Mouse (Mus musculus) forebrain, embryonic 14.5 days (tissue): Measurements from ENCODE around the gene Pigb. TPM values are rescaled to one million over a fixed set of nuclear protein-coding genes. Genes with fewer than 3 reads are reported as not detected.

Source experiments
- ATAC-seq: fragments of 200-750 bp; cut with Nextera tagmentation; 2 replicates; pipeline ENCODE4 v1.8.0; 2017; ENCODE audit warnings: mild to moderate bottlenecking, moderate library complexity
- DNase-seq: peaks from one replicate; pipeline ENCODE4 v3.0.0-alpha.2; 2015; ENCODE audit warnings: low spot score
- H3K27ac ChIP-seq: fragments of 300-500 bp; sonication (generic); 2 replicates; pipeline ENCODE4 v1.5.1; 2014; ENCODE audit warnings: low read depth, mild to moderate bottlenecking, control low read depth, low read length, moderate library complexity
- H3K27me3 ChIP-seq: fragments of 300-500 bp; sonication (generic); replicated peaks from 2 replicates; pipeline ENCODE4 v1.6.1; 2014; ENCODE audit warnings: low read length, control low read depth, mixed read lengths; ENCODE audit not compliant: control insufficient read depth, insufficient read depth
- H3K36me3 ChIP-seq: fragments of 300-500 bp; sonication (generic); 2 replicates; pipeline ENCODE4 v1.6.1; 2014; ENCODE audit warnings: low read length, control low read depth; ENCODE audit not compliant: control insufficient read depth, insufficient read depth
- H3K4me1 ChIP-seq: fragments of 300-500 bp; sonication (generic); 2 replicates; pipeline ENCODE4 v1.6.1; 2014; ENCODE audit warnings: antibody characterized with exemption, low read length, control low read depth; ENCODE audit not compliant: control insufficient read depth, insufficient read depth
- H3K4me2 ChIP-seq: fragments of 300-500 bp; sonication (generic); 2 replicates; pipeline ENCODE4 v1.6.1; 2014; ENCODE audit warnings: mild to moderate bottlenecking, control low read depth, low read length
- H3K4me3 ChIP-seq: fragments of 300-500 bp; sonication (generic); 2 replicates; pipeline ENCODE4 v1.5.1; 2014; ENCODE audit warnings: low read depth, low read length, control low read depth
- H3K9ac ChIP-seq: fragments of 300-500 bp; sonication (generic); 2 replicates; pipeline ENCODE4 v1.6.1; 2014; ENCODE audit warnings: mild to moderate bottlenecking, low read length, control low read depth, moderate library complexity
- H3K9me3 ChIP-seq: fragments of 300-500 bp; sonication (generic); replicated peaks from 2 replicates; pipeline ENCODE4 v1.6.1; 2016; ENCODE audit warnings: low read length, control low read depth, mixed read lengths; ENCODE audit not compliant: control insufficient read depth
- WGBS: fragments of 180-500 bp; shearing (Covaris S2); extraction: QIAGEN DNeasy Blood & Tissue Kit; methylation state at CpG from one replicate; pipeline ENCODE4 v1.1.7; 2014; 5-methylcytosine and 5-hydroxymethylcytosine counted together
- polyA plus RNA-seq: library from polyadenylated mRNA; unstranded; fragments of >200 nt; fragmentation: Nextera tagmentation; extraction: Ambion mirVana; gene quantifications from 2 replicates; pipeline ENCODE4 v1.2.1, GENCODE M21; 2014

Gene Pigb
- polyA plus RNA-seq, 1 experiment from 2014 or later = 11.1 TPM

GRCm38 (mm10) chr9:73033406-73033805 is 6.8 kb downstream of the Pigb start:
- Histone ChIP-seq H3K36me3 (peaks cover 44% of the 10 kb centered on the region), H3K27me3 (no peaks in the 10 kb centered on the region), H3K9me3 (no peaks in the 10 kb centered on the region), H3K9ac (no peak overlapping the region), H3K4me1 (no peaks in the 10 kb centered on the region), H3K27ac (no peak overlapping the region), H3K4me2 (no peak overlapping the region), H3K4me3 (no peak overlapping the region)
- 94% methylated on average over 1 of the region's 1 CpGs for WGBS
- DNase-seq (no peak), ATAC-seq (no peak)

DNA sequence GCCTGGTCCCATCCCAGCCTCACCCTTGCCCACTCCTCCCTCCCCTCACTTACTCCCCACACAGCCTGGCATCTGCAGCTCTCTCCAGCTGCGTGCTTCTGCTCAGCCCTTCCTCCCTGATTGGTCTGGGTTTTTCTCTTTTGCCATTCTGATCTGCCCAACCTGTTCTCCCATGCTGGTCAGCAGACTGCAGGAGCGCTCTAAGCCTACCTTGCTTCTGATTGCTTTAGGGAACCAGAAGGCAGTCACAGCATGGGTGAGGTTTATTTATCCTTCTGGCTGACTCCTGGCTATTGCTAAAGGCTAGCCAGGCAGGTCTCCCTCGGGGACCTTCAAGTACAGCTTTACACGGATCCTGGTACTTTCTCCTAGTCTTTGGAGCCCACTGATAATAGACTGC is 8.8 kb downstream of the Pigb start:
- DNase-seq (no peak), ATAC-seq (no peak)
- 84% methylated on average over 4 of the region's 4 CpGs for WGBS
- Histone ChIP-seq H3K9ac (no peak overlapping the region), H3K36me3 (peaks cover 45% of the 10 kb centered on the region), H3K27me3 (no peaks in the 10 kb centered on the region), H3K4me2 (no peak overlapping the region), H3K4me3 (no peak overlapping the region), H3K27ac (no peak overlapping the region), H3K9me3 (no peaks in the 10 kb centered on the region), H3K4me1 (no peaks in the 10 kb centered on the region)

GRCm38 (mm10) chr9:73030443-73030842 is 9.7 kb downstream of the Pigb start:
- Histone ChIP-seq H3K4me2 (no peak overlapping the region), H3K9me3 (no peaks in the 10 kb centered on the region), H3K9ac (no peak overlapping the region), H3K4me1 (no peaks in the 10 kb centered on the region), H3K27me3 (no peaks in the 10 kb centered on the region), H3K27ac (no peak overlapping the region), H3K36me3 (peaks cover 45% of the 10 kb centered on the region), H3K4me3 (no peak overlapping the region)
- DNase-seq (no peak), ATAC-seq (no peak)
- 92% methylated on average over 1 of the region's 1 CpGs for WGBS

- 22% methylated on average over 17 of the region's 17 CpGs for WGBS
- Histone ChIP-seq H3K9me3 (no peaks in the 10 kb centered on the region), H3K9ac (no peak overlapping the region), H3K36me3 (peaks cover 24% of the 10 kb centered on the region; the same call in 1 of the 2 replicates), H3K4me2 (peak overlapping the region; percentile 16; the same call in 1 of the 2 replicates), H3K4me1 (no peaks in the 10 kb centered on the region), H3K27ac (peak overlapping the region; percentile 65), H3K27me3 (no peaks in the 10 kb centered on the region), H3K4me3 (no peak overlapping the region)
- DNase-seq (peak; percentile 66), ATAC-seq (peak; percentile 92)
Measured at GRCm38 (mm10) chr9:73025818-73026636, 14.2 kb downstream of the Pigb start.

GRCm38 (mm10) chr9:73020566-73021097 is 19.5 kb downstream of the Pigb start:
- DNase-seq (no peak), ATAC-seq (no peak)
- no peaks in the 10 kb centered on the region for H3K4me1 ChIP-seq
- peaks cover 59% of the 10 kb centered on the region for H3K36me3 ChIP-seq
- no peak overlapping the region for H3K27ac ChIP-seq
- H3K4me3 ChIP-seq = no peak overlapping the region
- no peak overlapping the region for H3K4me2 ChIP-seq
- no peak overlapping the region for H3K9ac ChIP-seq
- no peaks in the 10 kb centered on the region for H3K9me3 ChIP-seq
- WGBS = 93% methylated on average over 5 of the region's 5 CpGs
- H3K27me3 ChIP-seq = no peaks in the 10 kb centered on the region

GRCm38 (mm10) chr9:73019841-73020240 is 20.3 kb downstream of the Pigb start:
- Histone ChIP-seq H3K9me3 (no peaks in the 10 kb centered on the region), H3K4me3 (no peak overlapping the region), H3K9ac (no peak overlapping the region), H3K4me2 (no peak overlapping the region), H3K27ac (no peak overlapping the region), H3K4me1 (no peaks in the 10 kb centered on the region), H3K36me3 (peaks cover 67% of the 10 kb centered on the region), H3K27me3 (no peaks in the 10 kb centered on the region)
- no peak for ATAC-seq
- WGBS = 90% methylated on average over 10 of the region's 10 CpGs
- no peak for DNase-seq

GRCm38 (mm10) chr9:73014724-73015123 is 25.5 kb downstream of the Pigb start:
- DNase-seq (no peak), ATAC-seq (no peak)
- peaks cover 95% of the 10 kb centered on the region for H3K36me3 ChIP-seq
- H3K27ac ChIP-seq = no peak overlapping the region
- WGBS = 92% methylated on average over 13 of the region's 13 CpGs
- no peaks in the 10 kb centered on the region for H3K27me3 ChIP-seq
- no peaks in the 10 kb centered on the region for H3K9me3 ChIP-seq
- H3K4me1 ChIP-seq = no peaks in the 10 kb centered on the region
- no peak overlapping the region for H3K4me2 ChIP-seq
- H3K4me3 ChIP-seq = no peak overlapping the region
- no peak overlapping the region for H3K9ac ChIP-seq

DNA sequence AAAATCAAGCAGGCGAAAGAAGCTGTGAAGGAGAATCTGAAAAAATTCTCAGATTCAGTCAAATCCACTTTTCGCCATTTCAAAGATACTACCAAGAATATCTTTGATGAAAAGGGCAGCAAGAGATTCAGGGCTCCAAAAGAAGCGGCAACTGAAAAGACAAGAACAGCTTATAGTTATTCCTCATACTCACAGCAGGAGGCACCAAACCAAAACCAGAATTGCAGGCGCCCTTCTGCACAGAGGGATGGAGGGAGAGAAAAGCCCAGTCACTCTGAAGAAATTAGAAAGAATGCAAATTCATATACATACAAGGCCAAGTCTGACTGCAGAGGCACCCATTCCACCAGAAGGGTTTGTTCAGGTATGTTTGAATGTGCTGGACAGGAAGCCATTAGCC is 27.5 kb downstream of the Pigb start:
- WGBS = 86% methylated on average over 4 of the region's 4 CpGs
- Histone ChIP-seq H3K4me3 (no peak overlapping the region), H3K4me2 (no peak overlapping the region), H3K9ac (no peak overlapping the region), H3K9me3 (no peaks in the 10 kb centered on the region), H3K36me3 (peaks cover 80% of the 10 kb centered on the region), H3K4me1 (no peaks in the 10 kb centered on the region), H3K27ac (no peak overlapping the region), H3K27me3 (no peaks in the 10 kb centered on the region)
- ATAC-seq (no peak), DNase-seq (no peak)

GRCm38 (mm10) chr9:73008384-73008783 is 31.8 kb downstream of the Pigb start:
- DNase-seq (no peak), ATAC-seq (no peak)
- Histone ChIP-seq H3K9ac (no peak overlapping the region), H3K9me3 (no peaks in the 10 kb centered on the region), H3K4me2 (no peak overlapping the region), H3K4me1 (no peaks in the 10 kb centered on the region), H3K27ac (no peak overlapping the region), H3K36me3 (peaks cover 60% of the 10 kb centered on the region), H3K4me3 (no peak overlapping the region), H3K27me3 (no peaks in the 10 kb centered on the region)
- WGBS = 73% methylated on average over 3 of the region's 3 CpGs
